Mouse (Mus musculus) kidney, adult 9 months (tissue): ENCODE measurements around the gene Zc3hav1.
A peak's percentile ranks its signal among the peaks of the same experiment; 100 is the strongest.

ENCODE experiments used
- DNase-seq: peaks from one replicate; pipeline ENCODE4 v3.0.0; 2022

Zc3hav1 gene

GRCm38 (mm10) chr6:38292871-38293646 lies 61.3 kb downstream of the Zc3hav1 start:
- no peak for DNase-seq

DNA sequence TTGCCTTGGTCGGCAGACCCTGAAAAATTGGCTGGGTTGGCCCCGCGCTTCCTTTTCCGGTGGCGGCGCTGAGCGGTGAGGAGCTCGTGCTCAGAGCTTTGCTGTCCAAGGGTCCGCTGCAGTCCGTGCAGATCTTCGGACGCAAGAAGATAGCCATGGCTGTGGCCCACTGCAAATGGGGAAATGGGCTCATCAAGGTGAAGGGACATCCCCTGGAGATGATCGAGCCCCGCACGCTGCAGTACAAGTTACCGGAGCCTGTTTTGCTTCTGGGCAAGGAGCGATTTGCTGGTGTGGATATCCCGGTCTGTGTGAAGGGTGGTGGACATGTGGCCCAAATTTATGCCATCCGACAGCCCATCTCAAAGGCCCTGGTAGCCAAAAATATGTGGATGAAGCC lies 70.0 kb downstream of the Zc3hav1 start:
- DNase-seq, result no peak

- DNase-seq, result no peak
Observed at GRCm38 (mm10) chr6:38264466-38264865, 89.9 kb downstream of the Zc3hav1 start.

DNA sequence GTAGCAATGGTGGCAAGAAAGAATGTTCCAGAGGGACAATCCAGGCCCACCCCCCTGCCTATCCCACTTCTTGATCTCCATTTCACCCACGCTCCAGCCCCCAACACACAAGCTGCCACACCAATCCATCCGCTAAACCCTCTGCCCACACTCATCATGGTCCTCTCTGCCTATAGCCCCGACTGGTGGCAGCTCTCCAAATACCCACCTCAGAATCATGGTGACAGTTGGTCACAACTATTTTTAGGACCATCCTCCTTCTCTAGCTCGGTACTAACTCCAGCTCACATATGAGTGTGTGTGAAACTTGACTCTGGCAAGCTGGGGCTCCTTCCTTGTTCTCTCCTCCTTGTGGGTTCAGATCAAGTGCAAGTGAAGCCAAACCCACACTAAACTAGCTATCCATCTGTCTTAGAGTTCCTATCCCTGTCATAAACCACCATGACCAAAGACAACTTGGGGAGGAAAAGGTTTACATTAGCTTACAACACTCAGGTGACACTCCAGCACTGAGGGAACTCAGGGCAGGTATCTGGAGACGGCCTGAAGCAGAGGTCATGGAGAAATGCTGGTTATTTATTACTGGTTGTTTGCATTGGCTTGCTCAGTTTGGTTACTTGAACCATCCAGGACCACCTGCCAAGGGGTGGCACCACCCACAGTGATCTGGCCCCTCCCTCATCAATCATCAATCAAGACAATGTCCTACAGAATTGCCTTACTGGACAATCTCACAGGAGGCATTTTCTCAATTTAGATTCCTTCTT lies 90.8 kb downstream of the Zc3hav1 start:
- no peak for DNase-seq

- DNase-seq, result peak; percentile 55
Observed at GRCm38 (mm10) chr6:38261877-38262276, 92.5 kb downstream of the Zc3hav1 start.

DNA sequence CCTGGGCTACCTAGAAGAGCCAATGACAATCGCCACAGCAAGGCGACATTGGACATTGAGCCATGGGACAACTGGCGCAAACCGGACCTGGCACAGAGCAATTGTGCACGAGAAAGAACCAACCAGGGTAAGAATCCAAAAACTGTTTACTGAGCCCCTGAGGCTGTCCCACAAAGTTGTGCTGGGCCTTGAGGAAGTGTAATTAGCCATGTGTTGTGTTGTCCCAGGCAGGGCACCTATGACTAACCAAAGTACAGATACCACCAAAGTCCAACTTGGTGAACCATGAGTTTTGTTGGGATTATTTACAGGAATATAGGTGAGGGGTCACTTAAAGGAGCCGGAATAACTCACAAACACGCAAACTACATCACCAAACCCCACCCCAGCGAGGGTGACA lies 96.9 kb downstream of the Zc3hav1 start:
- DNase-seq, result peak; percentile 91

DNA sequence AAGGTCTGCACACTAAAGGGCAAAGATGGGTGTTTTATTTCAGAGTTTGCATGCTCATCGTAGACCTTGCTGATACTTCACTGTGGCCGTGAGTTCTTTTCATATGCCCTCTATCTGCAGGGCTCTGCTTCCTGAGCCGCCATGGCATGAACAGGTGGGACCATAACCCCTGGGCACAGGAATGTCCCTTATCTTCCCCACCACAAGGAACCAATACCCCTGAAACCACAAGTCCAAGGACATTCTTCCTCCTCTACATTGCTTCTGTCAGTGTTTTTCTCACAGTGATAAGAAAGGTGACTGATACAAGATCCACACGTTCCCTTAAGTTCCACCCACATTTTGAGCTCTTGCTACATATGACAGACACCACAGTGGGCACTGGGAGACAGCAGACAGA lies 97.6 kb downstream of the Zc3hav1 start:
- no peak for DNase-seq

- no peak for DNase-seq
Observed at GRCm38 (mm10) chr6:38255794-38256193, 98.6 kb downstream of the Zc3hav1 start.
